Mouse (Mus musculus): ENCODE measurements around the gene Vash1. TPM values are rescaled to one million over a fixed set of nuclear protein-coding genes. Genes with fewer than 3 reads are reported as not detected.

Vash1 gene
- total RNA-seq (2021) = 10 to 100 TPM; 16.2 to 23.0 TPM
- long read RNA-seq, experiment 1, partial matches to known transcripts = 0 of 1 reads
- long read RNA-seq, experiment 1, other reads (novel, unspliced or antisense) = 1 of 1 reads
- long read RNA-seq, experiment 2 = 0 reads

DNA sequence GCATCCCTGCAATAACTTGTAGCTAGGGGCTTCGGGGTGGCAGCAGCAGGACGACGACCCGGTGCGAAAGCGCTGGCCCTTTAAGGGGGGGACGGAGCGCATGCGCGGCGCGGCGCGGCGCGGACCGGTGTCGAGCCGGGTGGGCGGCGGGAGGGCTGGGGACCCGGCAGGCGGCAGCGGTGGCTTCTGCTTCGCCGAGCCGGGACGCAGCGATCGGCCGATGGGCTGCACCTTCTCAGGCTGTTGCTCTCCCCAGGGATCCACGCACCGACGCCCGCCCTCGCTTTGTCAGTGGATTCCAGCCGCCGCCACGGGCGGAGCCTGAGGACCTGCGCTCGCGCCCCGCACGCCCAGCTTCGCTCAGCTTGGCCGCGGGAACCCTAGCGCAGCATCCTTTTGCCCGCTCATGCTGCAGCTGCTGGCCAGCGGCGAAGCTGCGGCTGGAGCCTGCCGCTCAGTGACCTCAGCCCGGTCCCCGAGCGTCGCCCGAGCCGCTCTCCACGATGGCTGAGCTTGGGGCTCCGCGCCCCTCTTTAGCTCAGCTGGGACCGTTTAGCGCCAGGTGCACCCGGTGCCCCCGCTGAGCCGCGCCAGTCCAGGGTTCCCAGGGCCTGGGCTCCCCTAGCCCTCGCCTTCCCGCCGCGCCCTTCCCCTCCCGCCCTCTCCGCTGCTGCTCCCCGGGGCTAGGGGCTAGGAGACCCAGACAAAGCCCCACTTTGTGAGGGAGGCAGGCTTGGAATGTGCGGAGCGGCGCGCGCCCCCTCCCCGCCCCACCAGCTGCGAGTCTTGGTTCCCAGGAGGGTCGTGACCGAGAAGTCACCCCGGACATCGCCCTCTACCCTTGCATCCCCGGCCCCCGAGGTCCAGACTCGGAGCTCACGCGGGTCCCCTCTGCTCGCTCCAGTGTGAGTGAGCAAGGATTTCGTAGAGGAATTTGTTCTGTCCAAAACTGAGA is at the start of gene Vash1:
Gene Vash1 (plus strand): TSS at position 110 of the 955 bp plus-strand sequence.
- intact Hi-C loops (cut with DNase I; ENCODE audit: low total_unique reads) = no loop called here
- peak; percentile 68 for DNase-seq

- intact Hi-C loops (cut with DNase I; ENCODE audit: low total_unique reads) = no loop called here
- DNase-seq = no peak
Observed at GRCm38 (mm10) chr12:86628783-86629172, 49.7 kb upstream of the Vash1 start.

GRCm38 (mm10) chr12:86641763-86642162 is 36.7 kb upstream of the Vash1 start:
- intact Hi-C loops (cut with DNase I; ENCODE audit: low total_unique reads) = no loop called here
- no peak for DNase-seq

DNA sequence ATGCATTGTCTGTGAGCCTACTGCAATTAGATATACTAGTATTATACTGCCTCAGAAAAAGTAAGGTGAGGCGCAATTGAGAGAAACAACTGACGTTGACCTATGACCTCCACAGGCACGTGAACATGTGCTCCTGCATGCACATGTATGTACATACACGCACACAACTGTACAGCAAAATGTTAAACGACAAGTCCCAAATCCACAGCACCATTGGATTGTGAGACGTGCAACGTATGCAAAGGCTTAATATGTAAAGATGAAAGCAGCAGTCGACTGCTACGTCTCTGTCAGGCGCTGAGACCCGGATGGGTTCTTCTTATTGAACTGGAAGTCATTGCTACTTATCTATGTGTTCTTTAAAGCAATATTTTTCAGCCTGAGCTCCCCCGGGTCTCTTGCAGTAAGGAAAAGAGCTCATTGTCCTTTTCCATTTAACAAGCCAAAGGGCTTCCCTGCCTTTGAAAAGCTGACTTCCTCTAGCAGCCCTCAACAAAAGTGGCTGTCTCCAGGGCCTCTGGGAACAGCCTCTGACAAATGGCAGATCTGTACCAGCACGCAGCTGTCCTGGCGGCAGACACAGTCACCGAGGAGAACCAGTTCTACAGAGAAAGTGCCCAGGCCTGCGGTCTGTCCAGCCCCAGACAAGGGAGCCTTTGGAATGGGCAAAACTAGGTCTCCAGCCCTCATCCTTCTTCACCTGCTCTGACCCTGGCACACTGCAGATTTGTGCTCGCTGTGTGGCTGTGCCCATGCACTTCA is 33.8 kb upstream of the Vash1 start:
- no peak for DNase-seq
- intact Hi-C loops (cut with DNase I; ENCODE audit: low total_unique reads) = no loop called here

DNA sequence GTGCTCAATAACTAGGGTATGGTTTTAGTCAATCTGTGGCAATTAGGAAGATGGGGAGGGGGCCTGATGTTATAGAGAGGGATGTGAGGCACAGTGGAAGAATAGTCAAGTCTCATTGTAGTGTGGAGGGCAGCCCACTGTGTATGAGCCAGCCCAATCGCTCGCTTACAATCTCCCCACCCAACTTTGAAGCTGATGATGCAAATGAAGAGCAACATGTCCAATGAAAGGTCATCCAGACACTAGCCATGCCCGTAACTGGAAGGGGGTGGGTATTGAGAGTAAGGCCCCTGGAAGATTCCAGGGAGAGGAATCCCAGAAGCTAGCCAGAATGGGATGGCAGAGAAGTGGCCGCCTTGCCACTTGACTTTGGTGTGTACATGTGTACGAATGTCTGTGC is 33.0 kb upstream of the Vash1 start:
- DNase-seq = no peak
- intact Hi-C loops (cut with DNase I; ENCODE audit: low total_unique reads) = no loop called here

DNA sequence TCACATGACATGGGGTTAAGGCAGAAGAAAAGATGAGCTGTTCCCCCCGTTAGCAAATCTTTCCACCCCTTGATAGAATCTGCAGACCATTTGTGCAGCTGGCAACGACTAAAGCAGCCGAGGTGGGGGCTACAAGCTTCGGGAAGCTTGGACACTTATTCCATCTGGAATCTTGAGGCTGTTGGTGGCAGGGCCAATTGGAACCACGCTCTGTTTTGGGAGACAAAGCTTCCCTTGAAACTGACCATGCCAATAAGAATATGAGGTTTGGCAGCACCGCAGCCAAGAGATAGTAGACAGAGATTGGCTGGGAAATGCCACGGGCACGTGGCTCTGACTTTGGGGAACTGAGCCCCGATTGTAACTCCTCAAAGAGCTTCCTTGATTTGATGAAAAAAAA is 31.7 kb upstream of the Vash1 start:
- DNase-seq = peak; percentile 34
- intact Hi-C loops (cut with DNase I; ENCODE audit: low total_unique reads) = no loop called here

GRCm38 (mm10) chr12:86647279-86647678 is 31.2 kb upstream of the Vash1 start:
- intact Hi-C loops (cut with DNase I; ENCODE audit: low total_unique reads) = no loop called here
- DNase-seq = no peak

DNA sequence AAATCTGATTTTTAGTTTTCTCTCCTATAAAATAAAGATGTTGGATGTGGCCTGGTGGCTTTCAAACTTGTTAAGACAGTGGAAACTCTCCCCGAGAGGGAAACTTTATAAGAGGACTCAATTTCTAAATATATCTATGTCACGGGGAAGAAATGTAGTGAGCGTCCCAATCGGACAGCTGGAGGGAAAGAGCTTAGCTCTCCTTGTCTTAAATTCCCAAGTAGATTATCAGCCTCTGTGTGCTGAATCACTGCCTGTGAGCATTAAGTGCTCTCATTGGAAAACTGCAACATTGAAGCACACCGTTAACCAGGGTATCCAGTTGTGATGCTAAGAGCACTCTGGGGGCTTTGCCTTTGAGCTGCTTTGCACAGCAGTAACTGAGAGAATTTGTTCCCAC is 30.8 kb upstream of the Vash1 start:
- DNase-seq = no peak
- intact Hi-C loops (cut with DNase I; ENCODE audit: low total_unique reads) = no loop called here

GRCm38 (mm10) chr12:86648489-86648888 is 30.0 kb upstream of the Vash1 start:
- intact Hi-C loops (cut with DNase I; ENCODE audit: low total_unique reads) = no loop called here
- no peak for DNase-seq

- intact Hi-C loops (cut with DNase I; ENCODE audit: low total_unique reads) = no loop called here
Observed at GRCm38 (mm10) chr12:86651301-86651860, 27.1 kb upstream of the Vash1 start.

GRCm38 (mm10) chr12:86652570-86653041 is 25.9 kb upstream of the Vash1 start:
- intact Hi-C loops (cut with DNase I; ENCODE audit: low total_unique reads) = no loop called here
- DNase-seq = peak; percentile 92

More at GRCm38 (mm10) chr12:86651301-86651860, 27.1 kb upstream of the Vash1 start:
- no peak for DNase-seq

- intact Hi-C loops (cut with DNase I; ENCODE audit: low total_unique reads) = no loop called here
- no peak for DNase-seq
Observed at GRCm38 (mm10) chr12:86659447-86659968, 19.0 kb upstream of the Vash1 start.

DNA sequence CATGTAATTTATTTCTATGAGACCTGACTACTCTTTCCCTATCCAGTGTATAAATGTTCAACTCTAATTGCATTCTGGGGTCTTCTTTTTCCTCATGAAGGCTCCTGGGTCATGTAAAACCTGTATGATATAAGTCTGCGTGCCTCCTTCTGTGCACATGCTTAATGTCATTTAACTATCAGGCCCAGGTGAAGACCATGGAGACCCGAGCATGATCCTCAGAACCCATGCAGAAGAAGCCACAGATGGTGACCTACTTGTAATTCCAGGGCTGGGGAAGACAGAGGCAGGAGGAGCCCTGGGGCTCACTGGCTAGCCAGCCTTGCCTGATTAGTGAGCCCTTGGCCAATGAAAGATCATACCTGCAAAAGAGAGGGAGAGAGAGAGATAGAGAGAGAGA is 18.0 kb upstream of the Vash1 start:
- DNase-seq = no peak
- intact Hi-C loops (cut with DNase I; ENCODE audit: low total_unique reads) = no loop called here

DNA sequence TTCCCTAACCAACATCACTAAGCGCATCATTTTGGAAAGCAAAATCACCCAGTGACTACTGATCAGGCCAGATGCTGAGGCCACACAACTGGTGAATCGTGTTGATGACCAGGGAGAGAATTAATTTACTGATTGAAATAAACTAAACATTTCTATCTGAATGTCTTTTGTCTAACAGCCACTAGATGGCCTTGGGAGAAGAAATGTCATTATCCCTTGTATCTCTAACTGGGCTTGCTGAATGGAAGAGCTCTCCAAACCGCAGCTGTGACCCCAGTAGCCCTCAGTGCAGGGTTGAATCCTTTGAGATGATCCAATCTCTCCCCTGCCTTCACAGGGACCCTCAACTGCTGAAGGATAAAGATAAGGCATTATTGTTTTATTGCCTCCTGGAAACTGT is 12.8 kb upstream of the Vash1 start:
- intact Hi-C loops (cut with DNase I; ENCODE audit: low total_unique reads) = no loop called here
- no peak for DNase-seq

DNA sequence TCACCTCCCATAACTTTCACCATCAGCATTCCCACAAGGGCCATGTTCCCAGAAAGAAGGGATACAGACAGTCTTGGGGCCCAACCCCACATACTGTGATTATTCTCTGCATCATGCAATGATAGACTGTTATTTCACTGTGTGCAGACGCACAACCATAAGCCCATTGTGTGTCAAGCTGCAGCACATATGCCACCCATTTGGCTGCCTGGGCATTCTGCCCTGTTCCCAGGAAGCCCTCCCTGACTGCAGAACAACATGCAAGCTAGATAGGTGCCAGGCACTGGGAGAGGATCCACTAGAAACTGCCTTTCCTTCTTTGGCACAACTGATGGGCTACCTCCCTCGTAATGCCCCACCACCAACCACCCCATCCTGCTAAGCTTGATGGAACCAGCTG is 10.1 kb upstream of the Vash1 start:
- intact Hi-C loops (cut with DNase I; ENCODE audit: low total_unique reads) = no loop called here
- no peak for DNase-seq

GRCm38 (mm10) chr12:86672105-86672504 is 6.4 kb upstream of the Vash1 start:
- intact Hi-C loops (cut with DNase I; ENCODE audit: low total_unique reads) = no loop called here
- no peak for DNase-seq

DNA sequence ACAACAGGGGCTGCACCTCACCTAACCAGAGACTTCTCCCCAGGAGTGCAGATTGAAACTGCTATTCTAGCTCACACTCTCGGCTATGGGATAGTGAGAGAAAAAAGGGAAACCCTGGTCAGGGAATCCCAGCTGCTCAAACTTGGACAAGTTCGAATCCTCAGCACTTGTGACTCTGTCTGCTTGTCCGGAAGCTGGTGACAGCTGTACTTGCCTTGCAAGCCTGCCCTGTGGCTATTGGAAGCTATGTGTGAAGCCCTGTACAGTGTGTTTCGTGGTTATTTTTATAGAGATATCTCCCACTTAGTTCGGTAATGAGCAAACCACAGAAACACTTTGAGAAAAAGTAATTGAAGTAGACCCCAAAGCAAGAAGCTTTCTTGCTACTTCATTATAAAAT is 6.0 kb upstream of the Vash1 start:
- no peak for DNase-seq
- intact Hi-C loops (cut with DNase I; ENCODE audit: low total_unique reads) = no loop called here

DNA sequence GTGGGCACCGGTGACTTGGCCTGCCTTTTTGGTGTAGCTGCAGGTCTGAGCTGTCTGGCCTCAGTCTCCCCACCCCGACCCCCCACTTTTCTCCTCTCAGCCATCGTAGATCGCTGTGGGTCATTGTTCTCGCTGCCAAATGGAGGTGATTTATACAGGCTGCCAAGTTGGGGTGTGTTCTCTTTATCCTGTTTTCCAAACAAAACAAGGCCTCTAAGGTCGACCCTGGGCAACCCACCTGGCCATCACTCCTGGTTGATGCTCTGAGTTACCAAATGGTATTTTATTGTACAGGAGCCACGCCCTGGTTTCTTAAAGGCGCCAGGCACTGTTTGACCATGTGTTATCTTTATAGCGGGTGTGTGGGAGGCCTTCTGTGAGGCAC is 1.0 kb downstream of the Vash1 start:
- no peak for DNase-seq
- intact Hi-C loops (cut with DNase I; ENCODE audit: low total_unique reads) = no loop called here

- DNase-seq = no peak
- intact Hi-C loops (cut with DNase I; ENCODE audit: low total_unique reads) = no loop called here
Observed at GRCm38 (mm10) chr12:86679991-86680491, 1.5 kb downstream of the Vash1 start.

Data from gastrocnemius, postnatal 14 days (tissue).